Mouse (Mus musculus) ES-CJ7 (cell line): Measurements from ENCODE around the gene Mcmbp.
"Not testable (repeated sequence)": the region's sequence is repeated elsewhere in the genome, so short reads cannot be mapped to it uniquely, and the experiment has no call there.

Experiments
- DNase-seq: peaks from one replicate; pipeline ENCODE4 v3.0.0; 2011; ENCODE audit warnings: low read depth, low spot score

Gene Mcmbp

GRCm38 (mm10) chr7:128717991-128718390 is 22.3 kb downstream of the Mcmbp start:
- no peak for DNase-seq

GRCm38 (mm10) chr7:128705735-128706134 is 34.6 kb downstream of the Mcmbp start:
- DNase-seq = peak; percentile 79

DNA sequence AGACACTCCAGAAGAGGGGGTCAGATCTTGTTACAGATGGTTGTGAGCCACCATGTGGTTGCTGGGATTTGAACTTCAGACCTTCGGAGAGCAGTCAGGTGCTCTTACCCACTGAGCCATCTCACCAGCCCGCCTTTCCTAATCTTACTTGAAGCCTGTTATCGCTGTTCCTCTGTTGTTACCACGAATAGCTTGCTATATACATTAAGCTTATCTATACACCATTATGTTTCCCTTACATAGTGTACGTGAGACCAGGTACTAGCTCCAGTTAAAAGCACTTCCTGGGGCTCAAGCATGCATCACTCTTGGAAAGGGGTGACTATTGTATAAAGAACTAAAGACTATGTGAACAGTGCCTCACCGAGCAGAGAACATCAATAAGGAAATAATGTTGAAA is 40.3 kb downstream of the Mcmbp start:
- DNase-seq = not testable (repeated sequence)

GRCm38 (mm10) chr7:128694848-128695247 is 45.4 kb downstream of the Mcmbp start:
- DNase-seq = no peak

GRCm38 (mm10) chr7:128692163-128692562 is 48.1 kb downstream of the Mcmbp start:
- DNase-seq = no peak

- DNase-seq = no peak
Measured at GRCm38 (mm10) chr7:128690796-128691195, 49.5 kb downstream of the Mcmbp start.

DNA sequence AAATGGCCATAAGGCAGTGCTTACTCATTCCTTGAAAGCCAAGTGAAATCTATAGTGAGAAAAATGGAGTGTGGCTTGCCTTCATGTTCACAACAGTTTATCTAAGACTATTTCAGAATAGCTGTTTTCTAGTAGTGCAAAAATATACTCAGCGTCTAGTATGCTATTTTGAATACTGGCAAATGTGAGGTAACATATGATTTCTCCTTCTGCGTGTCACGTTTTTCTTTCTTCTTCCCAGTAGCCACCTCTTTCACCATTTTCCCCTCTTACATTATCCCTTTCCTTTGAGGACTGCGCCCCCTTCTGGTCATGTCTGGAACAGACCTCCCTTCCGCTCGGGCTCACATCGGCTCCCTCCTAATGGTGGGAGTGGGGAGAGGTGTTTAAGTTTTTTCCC is 50.2 kb downstream of the Mcmbp start:
- peak; percentile 74 for DNase-seq

- DNase-seq = no peak
Measured at GRCm38 (mm10) chr7:128689347-128689746, 50.9 kb downstream of the Mcmbp start.

- DNase-seq = peak; percentile 87
Measured at GRCm38 (mm10) chr7:128687821-128688564, 52.3 kb downstream of the Mcmbp start.

GRCm38 (mm10) chr7:128678546-128678945 is 61.7 kb downstream of the Mcmbp start:
- no peak for DNase-seq

- DNase-seq = peak; percentile 43
Measured at GRCm38 (mm10) chr7:128672408-128673010, 67.8 kb downstream of the Mcmbp start.

DNA sequence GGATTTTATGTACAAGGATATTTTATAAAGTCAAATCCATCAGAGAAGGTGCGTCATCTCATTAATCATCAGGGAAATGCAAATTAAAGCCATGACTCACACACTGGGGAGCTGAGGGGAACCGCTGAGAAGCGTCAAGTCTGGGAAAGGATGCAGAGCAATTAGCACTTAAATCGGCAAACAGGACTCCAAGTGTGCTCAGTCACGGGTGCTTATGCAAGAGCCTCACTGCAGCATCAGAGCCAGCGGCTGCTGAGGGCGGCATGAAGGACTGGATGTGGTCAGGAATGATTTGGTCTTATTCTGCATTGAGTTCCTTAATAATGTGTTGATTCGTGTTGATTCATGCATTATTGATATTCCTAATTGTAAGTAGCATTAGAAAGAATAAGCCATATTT is 68.3 kb downstream of the Mcmbp start:
- DNase-seq = peak; percentile 61

GRCm38 (mm10) chr7:128668831-128669230 is 71.5 kb downstream of the Mcmbp start:
- peak; percentile 19 for DNase-seq

- peak; percentile 31 for DNase-seq
Measured at GRCm38 (mm10) chr7:128667788-128668187, 72.5 kb downstream of the Mcmbp start.

DNA sequence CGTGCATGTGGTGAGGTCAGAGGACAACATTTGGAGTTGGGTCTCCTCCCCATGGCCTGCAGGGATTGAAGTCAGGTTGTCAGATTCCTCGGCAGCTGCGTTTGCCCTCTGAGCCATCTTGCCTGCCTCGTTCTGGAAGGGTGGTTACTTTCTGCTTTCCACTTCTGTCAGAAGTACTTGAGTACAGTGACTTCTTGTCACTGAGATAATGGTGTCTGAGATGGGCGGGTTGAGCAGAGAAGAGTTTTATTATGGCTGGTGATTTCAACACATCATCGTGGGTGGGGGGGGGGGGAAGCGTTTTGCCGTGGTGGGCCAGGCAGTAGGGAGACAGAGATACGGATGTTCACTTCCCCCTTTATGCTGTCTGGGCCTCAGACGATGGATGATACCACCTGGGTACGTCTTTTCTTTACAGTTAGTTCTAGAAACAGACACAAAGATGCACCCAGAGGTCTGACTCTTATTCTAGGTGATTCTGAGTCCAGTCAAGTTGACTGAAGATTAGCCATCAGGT is 75.4 kb downstream of the Mcmbp start:
- DNase-seq = no peak

DNA sequence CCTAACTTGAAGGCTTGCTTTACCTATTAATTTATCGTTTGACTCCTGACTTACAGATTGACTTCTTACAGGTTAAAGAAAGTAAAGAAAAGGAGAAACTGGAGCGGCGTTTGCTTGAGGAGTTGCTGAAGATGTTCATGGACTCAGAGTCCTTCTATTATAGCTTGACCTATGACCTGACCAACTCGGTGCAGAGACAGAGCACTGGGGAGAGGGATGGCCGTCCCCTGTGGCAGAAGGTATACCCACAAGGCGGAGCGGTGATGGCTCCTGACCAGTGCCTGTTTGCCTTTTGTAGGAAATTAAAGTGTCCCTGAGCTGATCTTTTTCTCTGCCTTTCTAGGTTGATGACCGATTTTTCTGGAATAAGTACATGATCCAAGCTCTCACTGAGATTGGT is 76.4 kb downstream of the Mcmbp start:
- DNase-seq = no peak

GRCm38 (mm10) chr7:128656970-128657369 is 83.3 kb downstream of the Mcmbp start:
- DNase-seq = no peak
